Mouse (Mus musculus) bone marrow, adult 2 months (tissue): ENCODE results near the gene Cdhr1. TPM values are rescaled to one million over a fixed set of nuclear protein-coding genes. Genes with fewer than 3 reads are reported as not detected.

Source experiments
- H3K27ac ChIP-seq: fragments of 200-500 bp; 2 replicates; pipeline ENCODE4 v1.5.1; 2012; ENCODE audit warnings: low read depth, mild to moderate bottlenecking, control low read depth, inconsistent platforms, low read length; ENCODE audit not compliant: control insufficient read depth, poor library complexity, insufficient read depth
- H3K4me1 ChIP-seq: fragments of 200-500 bp; 2 replicates; pipeline ENCODE4 v1.6.1; 2011; ENCODE audit warnings: low read length; ENCODE audit not compliant: control insufficient read depth, insufficient read depth
- H3K4me3 ChIP-seq: fragments of 200-500 bp; replicated peaks from 2 replicates; pipeline ENCODE3; 2011; ENCODE audit warnings: mild to moderate bottlenecking, low read depth, low read length, control low read depth; ENCODE audit not compliant: control insufficient read depth
- CTCF ChIP-seq: fragments of 200-500 bp; IDR thresholded peaks from 2 replicates; pipeline ENCODE4 v1.5.1; 2011; ENCODE audit warnings: low read length, control low read depth; ENCODE audit not compliant: control insufficient read depth, insufficient read depth
- POLR2A ChIP-seq: fragments of 200-500 bp; IDR thresholded peaks from 2 replicates; pipeline ENCODE4 v1.6.1; 2011; ENCODE audit warnings: low read depth, mild to moderate bottlenecking, control low read depth, low read length, borderline replicate concordance; ENCODE audit not compliant: control insufficient read depth
- WGBS: fragments of 180-500 bp; shearing (Covaris S2); methylation state at CpG from one replicate; pipeline ENCODE4 v1.1.7; 2018; 5-methylcytosine and 5-hydroxymethylcytosine counted together
- polyA plus RNA-seq: library from polyadenylated mRNA; stranded (reverse); fragments of >200 nt; gene quantifications from 2 replicates; pipeline ENCODE4 v1.2.4, GENCODE M21; 2011; ENCODE audit warnings: low replicate concordance; ENCODE audit not compliant: missing spikeins, insufficient read depth, insufficient read length

Gene Cdhr1
- polyA plus RNA-seq, 1 experiment, result not detected

DNA sequence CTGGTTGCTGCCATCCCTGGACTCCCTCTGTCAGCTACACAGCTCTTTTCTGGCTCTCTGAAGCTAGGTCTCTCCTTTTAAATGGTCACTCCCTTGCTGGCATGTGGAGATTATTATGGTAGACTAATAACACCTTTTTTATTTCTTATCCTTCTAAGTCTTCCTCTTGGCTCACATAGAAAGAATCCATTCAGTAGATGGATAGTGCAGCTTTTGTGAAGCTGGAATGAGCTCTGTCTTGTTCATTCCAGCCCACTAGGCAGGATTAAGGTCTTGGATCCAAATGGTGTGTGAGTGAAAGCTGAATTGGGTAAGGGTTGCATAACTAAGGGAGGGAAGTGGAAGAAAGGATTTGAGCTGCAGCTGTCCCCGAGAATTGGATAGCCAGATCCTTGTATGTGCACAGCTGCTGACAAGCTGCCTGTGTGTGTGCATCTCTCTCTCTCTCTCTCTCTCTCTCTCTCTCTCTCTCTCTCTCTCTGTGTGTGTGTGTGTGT, 49.2 kb downstream of the Cdhr1 start, which contains the start of gene Rgr:
Rgr (minus strand) TSS at position 51 of the 497 bp plus-strand sequence.
- 74% methylated on average over 1 of the region's 1 CpGs for WGBS
- H3K27ac ChIP-seq, result no peak within 1 kb of the TSS
- TF ChIP-seq POLR2A (no peak), CTCF (no peak)
- H3K4me1 ChIP-seq, result no peaks in the 10 kb centered on the region
- H3K4me3 ChIP-seq, result no peak within 1 kb of the TSS

DNA sequence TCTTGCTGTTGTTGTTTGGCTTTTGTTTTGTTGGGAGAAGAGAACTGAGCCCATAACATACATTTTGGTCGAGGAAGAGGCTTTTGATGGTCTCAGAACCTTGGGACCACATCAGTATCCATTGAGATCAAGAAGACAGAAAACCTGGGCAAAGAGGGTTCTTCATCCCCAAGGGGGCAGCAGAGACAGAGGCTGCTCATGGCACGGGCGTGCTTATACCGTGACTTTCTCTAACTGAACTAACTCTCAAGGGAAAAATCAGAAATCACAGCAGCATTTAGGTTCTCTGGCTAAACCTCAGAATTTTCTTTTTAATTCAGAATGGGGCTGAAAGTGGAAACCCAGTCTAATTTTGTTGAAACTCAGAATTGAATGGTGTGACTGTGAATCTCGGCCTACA, 63.7 kb downstream of the Cdhr1 start:
- 46% methylated on average over 5 of the region's 5 CpGs for WGBS
- Histone ChIP-seq H3K4me1 (no peaks in the 10 kb centered on the region), H3K27ac (no peak overlapping the region), H3K4me3 (no peak overlapping the region)
- no peak for TF ChIP-seq CTCF
- TF ChIP-seq POLR2A, result no peak

DNA sequence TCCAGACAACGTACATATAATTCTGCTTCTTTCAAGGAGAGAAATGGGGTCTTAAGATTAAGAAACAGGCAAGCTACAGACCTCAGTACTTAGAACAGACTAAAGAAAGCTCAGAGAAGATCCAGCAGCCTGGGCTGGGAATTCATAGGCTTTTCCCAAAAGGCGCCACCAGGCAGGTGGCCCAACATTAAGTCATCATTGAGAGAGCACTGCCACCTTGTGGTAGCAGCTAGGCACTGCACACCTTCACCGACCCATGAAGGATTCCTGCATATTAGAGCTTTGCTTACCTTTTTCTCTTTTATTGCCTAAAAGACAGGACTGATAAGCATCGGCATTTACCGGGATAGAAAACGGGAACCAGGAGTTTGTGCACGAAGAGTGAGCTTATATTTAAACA, 64.9 kb downstream of the Cdhr1 start:
- TF ChIP-seq CTCF, result peak; percentile 90
- TF ChIP-seq POLR2A, result no peak
- WGBS, result 12% methylated on average over 7 of the region's 7 CpGs
- Histone ChIP-seq H3K4me3 (no peak overlapping the region), H3K4me1 (no peaks in the 10 kb centered on the region), H3K27ac (no peak overlapping the region)

DNA sequence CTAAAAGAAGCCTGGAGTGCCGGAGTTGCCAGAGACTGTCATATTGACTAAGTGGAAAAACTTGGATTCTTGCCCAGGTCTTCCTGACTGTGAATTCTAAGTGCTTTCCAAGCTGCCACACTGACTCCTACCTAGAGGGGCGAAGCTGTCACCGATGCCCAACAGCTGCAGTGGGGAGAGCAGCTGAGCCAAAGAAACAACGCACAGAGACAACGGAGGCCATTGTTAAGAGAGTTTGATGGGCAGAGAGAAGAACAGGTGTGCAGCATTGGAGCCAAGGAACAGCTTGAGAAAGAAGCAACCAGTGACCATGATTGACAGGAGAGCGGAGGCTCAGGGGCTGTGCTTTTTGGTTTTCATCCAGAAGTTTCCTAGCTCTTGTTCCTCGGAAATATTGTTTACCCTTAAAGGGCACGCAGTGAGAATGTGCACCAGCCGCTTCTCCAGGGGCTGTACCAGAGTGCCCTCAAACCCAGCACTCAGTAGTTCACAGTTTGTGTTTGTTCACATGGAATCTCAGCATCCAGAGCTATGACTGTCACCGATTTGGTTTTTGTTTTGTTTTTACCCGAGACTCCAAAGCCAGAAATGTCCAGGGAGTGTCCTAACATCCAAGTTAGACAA, 65.6 kb downstream of the Cdhr1 start:
- TF ChIP-seq CTCF (no peak), POLR2A (no peak)
- no peak overlapping the region for H3K4me3 ChIP-seq
- H3K27ac ChIP-seq, result no peak overlapping the region
- 77% methylated on average over 11 of the region's 11 CpGs for WGBS
- H3K4me1 ChIP-seq, result no peaks in the 10 kb centered on the region

DNA sequence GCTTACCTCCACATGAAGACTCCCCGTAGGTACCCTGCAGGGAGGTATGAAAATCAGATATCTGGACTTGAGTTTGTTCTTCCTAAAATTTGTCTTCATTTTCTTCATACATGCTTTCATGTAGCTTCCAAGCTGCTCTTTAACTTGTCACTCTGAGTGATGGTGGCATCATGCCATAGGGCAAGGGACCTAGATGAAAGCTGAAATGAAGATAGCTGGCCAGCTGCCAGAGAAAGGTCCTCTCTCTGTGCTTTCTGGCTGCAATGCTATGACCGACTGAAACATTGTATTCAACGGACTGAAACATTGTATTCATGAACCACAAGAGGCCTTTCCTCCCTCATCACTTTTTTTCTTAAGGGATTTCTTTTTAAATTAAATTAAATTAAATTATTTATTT, 69.6 kb downstream of the Cdhr1 start:
- WGBS, result 85% methylated on average over 3 of the region's 3 CpGs
- no peak overlapping the region for H3K27ac ChIP-seq
- H3K4me3 ChIP-seq, result no peak overlapping the region
- no peaks in the 10 kb centered on the region for H3K4me1 ChIP-seq
- TF ChIP-seq POLR2A (no peak), CTCF (no peak)

DNA sequence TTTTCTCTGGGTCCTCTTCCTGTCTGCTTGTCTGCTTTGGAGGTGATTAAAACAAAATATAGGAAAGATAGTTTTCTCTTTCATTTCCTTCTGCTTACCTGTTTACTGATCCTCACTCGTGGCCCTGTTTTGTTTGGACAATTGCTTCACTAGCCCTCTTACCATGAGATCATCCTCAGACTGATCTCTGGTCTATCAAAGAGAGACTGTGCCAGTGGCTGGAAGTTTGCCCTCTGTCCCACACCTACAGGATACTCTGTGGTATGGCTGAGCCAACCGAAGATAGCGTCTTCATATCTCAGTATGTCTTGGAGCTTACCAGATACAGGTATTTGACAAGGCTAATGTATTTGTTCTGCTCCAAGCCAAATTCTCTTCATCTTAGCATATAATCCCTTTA, 70.2 kb downstream of the Cdhr1 start:
- TF ChIP-seq POLR2A (no peak), CTCF (no peak)
- WGBS, result 88% methylated on average over 3 of the region's 3 CpGs
- Histone ChIP-seq H3K4me3 (no peak overlapping the region), H3K4me1 (no peaks in the 10 kb centered on the region), H3K27ac (no peak overlapping the region)

Other genes starting within 250 kb of the Cdhr1 start
- gene Ccser2, start 129.6 kb downstream of the Cdhr1 start, polyA plus RNA-seq, result 3.5 and 6.8 TPM in 2 replicates
- not detected in 2 replicates for gene Rgr, start 49.4 kb downstream of the Cdhr1 start, polyA plus RNA-seq
- not detected in 2 replicates for gene Lrit1, start 43.5 kb downstream of the Cdhr1 start, polyA plus RNA-seq
- gene Lrit2, start 30.4 kb downstream of the Cdhr1 start, polyA plus RNA-seq, result not detected in 2 replicates
- not detected in 2 replicates for gene 2610528A11Rik, start 15.7 kb upstream of the Cdhr1 start, polyA plus RNA-seq
- gene Ghitm, start 36.9 kb upstream of the Cdhr1 start, polyA plus RNA-seq, result 81.5 and 95.7 TPM in 2 replicates